Mouse (Mus musculus) embryo, embryonic 11.5 days (tissue): ENCODE measurements around the gene Rnf26.
"Not testable (repeated sequence)": the region's sequence is repeated elsewhere in the genome, so short reads cannot be mapped to it uniquely, and the experiment has no call there.

Experiments
- DNase-seq: peaks from one replicate; pipeline ENCODE4 v3.0.0-alpha.2; 2012; ENCODE audit warnings: low read depth, low spot score

Gene Rnf26

DNA sequence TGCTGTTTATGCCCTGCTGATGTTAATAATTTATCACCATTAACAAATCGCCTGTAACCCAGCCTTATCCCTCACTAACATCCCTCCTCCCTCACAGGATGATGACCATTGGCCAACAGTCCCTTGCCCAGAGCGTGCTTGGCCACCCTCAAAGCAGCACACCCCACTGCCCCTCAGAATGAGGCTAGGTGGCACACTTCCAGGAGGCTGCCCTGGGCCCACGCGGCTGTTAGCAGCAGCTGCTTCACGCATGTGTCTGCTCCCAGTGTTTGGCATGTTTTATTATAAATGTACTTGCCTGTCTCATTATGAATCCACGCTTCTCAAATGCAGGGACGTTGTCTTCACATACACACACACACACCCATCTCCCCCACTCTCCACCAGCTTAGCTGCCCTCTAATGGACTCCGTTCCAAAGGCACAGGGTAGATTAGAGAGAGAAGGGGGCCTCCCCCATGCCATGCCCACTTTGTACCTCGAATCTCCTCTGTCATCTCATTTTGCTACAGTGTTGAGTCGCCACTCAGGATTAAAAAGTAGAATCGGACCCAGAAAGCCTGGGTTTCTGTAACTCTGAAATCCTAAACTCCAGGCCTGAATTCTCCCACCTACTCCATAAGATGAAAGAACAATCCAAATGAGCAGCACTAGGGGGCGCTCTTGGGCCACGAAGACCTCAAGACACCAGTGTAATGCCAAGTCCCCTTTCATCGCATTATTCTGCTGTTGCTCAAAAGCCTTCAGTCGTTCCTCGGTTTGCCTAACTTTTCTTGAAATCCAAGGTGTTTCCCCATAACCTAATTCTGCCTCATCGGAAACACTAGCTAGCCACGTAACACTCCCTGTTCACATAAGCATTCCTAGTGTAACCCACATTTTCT, 12.5 kb upstream of the Rnf26 start:
- DNase-seq = peak; percentile 84

DNA sequence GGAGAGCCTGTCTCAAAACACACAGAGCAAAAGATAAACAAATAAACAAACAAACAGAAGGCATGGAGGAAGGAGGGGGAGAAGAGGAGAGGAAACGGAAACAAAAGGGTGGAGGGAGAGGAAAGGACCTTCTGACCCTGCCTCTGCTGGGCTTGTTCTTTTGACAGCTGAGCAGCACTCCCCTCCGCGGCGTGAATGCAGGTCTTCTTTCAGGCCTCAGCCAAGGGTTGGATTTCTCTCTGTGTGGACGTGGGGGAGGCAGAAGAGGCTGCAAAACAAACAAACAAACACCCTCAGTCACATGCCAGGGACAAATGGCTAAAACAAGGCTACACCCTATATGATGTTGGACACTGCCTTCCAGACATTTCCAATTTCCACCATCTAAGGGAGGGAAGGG, 11.7 kb upstream of the Rnf26 start:
- DNase-seq = no peak

DNA sequence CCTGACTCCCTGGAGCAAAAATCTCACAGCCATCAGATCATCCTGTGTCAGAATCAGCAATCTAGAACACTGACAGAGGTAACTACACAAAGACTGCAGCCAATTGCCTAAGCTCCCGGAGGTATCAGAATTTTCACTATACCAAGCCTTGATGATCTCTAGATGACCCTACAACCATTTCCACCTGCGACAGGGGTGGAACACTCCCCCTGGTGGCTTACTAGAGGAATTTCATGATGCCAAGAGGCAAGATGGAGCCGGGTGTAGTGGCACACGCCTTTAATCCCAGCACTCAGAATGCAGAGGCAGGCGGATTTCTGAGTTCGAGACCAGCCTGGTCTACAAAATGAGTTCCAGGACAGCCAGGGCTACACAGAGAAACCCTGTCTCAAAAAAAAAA, 11.0 kb upstream of the Rnf26 start:
- DNase-seq = no peak

DNA sequence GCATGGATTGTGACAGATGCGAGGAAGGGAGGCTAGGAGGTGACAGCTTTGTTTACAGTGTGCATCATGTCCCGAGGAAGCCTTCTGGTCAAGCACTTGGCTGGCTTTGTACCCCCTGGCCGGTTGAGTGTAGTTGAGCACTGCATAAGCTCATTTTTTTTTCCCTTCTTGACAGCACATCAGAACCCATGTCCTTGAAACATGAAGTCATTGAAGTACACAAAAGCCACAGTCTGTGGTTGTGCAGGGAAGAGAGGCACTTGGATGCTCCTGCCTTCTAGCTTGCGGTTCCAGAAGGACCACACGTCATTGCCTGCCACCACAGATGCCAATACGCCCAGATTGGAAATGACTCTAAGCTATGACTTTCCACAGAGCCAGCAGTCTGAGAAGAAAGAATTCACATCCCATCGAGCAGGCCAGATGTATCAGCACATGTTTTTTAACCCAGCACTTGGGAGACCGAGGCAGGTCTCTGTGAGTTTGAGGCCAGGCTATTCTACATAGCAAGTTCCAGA, 6.7 kb upstream of the Rnf26 start:
- no peak for DNase-seq

DNA sequence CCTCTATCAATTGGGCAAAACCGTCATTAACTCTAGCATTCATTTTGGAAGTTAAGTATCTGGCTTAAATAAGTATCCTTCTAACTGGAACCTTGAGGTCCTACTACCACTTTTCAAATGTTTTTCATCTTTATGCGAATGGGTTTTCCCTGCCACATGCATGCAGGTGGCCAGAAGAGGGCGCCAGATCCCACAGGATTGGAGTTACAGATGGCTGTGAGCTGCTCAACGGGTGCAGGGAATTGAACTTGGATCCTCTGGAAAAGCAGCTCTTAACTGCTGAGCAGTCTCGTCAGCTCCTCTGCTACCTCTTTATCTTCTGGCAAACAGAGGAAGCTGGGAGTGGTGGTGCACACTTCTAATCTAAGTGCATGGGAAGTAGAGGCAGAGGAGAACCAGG, 5.7 kb upstream of the Rnf26 start:
- DNase-seq = no peak

DNA sequence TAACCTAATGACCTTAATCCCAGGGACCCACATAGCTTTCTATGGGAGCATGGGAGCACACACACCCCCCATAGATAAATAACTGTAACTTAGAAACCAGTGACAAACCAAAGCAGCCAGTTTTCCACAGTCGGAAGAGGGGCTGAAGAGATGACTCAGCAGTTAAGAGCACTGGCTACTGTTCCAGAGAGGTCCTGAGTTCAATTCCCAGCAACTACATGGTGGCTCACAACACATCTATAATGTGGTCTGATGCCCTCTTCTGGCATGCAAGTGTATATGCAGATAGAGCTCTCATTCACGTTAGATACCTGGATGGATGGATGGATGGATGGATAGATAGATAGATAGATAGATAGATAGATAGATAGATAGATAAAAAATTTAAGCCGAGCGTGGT, 2.9 kb upstream of the Rnf26 start:
- DNase-seq = no peak

DNA sequence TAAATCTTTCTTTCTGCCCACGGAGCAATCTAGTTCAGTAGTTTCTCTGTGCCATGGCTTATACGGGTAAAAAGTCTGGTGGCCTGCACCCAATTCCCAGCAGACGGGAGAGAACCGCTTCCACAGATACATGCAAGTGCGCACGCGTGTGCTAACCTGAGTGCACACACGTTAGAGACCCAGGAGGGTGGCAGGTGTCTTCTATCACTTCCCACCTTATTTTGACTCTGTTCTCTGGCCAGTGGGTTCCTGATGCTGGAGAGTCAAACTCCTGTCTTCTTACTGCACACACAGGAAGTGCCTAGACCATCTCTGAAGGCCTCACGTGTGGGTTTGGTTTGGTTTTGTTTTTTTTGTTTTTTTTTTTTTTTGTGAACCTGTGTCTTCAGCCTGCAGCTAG, 2.3 kb upstream of the Rnf26 start:
- DNase-seq = no peak

DNA sequence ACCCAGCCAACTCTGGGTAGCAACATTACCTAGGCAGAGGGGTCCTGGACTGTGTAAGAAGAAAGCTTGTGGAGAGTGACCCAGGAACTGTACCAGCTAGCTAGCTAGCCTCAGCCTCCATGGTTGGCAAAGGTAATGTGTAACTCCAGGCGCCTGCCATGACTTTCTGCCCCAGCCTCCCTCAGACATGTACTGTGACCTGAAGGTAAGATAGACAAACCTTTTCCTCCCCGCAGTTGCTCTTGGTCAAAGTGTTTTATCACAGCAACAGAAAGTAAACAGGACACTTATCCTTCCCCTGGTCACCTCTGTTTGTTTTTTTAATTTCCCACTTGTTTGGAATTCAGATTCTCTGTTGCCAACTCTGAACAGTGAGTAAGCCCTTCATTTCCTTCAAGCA, 1.1 kb upstream of the Rnf26 start:
- DNase-seq = no peak

DNA sequence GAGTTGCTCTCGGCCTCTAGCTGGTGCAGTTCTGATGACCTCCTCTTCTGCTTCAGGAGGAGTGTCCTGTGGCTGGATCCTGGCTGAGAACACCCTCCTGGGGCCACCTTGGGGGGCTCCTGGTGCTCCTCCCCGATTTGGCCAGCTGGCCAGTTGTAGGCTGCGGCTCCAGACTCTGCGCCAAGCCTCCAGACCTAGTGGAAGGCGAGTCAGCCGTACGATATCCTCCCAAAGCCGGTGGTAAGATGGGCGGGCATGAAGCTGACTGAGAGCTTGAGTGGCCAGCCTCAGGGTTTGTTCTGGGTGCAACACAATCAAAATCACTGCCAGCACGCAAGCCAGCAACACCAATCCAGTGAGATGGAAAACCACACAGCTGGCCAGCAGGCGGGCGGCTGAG, 1.4 kb downstream of the Rnf26 start:
- DNase-seq = not testable (repeated sequence)

DNA sequence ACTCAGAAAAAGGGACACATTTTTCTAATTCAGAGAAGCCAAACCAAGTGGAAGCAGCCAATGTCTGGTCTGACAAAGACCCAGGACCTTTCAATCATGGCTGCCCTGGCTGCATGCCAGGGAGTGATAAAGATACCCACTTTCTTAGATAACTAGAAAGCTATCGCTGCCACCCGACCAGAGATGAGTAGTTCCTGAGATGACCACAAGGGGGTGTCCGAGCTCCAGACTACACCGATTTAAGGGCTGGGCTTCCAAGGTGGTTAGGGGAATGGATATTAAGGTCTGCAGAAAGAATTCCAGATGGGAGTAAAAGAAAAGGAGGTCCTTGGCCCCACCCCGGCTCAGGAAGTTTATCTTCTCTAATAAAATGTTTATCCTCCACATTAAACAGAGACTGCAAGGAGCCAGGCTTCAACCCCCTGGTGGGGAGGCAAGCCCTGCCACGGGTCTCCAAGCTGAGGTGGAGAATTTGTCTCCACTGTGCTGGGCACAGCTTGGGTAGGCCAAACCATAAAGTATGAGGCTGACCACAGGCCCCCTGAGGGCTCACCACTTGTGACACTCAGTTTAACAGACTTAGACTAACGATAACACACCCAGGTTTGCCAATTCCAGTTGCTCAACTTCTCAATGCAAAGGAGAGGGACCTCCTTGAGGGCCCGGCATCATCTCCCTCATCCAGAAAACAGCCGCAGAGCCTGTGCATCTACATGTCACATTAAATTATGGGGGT, 3.8 kb downstream of the Rnf26 start:
- DNase-seq = no peak

DNA sequence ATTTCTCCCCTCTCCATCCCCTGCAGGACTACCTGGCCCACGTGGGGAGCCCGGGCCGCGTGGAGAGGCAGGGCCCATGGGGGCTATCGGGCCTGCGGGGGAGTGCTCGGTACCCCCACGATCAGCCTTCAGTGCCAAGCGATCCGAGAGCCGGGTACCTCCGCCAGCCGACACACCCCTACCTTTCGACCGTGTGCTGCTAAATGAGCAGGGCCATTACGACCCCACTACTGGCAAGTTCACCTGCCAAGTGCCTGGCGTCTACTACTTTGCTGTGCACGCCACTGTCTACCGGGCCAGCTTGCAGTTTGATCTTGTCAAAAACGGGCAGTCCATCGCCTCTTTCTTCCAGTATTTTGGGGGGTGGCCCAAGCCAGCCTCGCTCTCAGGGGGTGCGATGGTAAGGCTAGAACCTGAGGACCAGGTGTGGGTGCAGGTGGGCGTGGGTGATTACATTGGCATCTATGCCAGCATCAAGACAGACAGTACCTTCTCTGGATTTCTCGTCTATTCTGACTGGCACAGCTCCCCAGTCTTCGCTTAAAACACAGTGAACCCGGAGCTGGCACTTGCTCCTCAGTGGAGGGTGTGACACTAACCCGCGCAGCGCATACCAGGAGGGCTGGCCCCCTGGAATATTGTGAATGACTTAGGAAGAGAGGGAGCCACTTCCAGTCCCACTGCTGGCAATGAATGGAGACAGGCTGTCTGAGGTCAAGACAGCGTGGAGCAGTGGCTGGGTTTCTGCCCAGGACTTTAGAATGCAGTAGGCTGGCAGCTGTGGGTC, 4.9 kb downstream of the Rnf26 start:
- no peak for DNase-seq

DNA sequence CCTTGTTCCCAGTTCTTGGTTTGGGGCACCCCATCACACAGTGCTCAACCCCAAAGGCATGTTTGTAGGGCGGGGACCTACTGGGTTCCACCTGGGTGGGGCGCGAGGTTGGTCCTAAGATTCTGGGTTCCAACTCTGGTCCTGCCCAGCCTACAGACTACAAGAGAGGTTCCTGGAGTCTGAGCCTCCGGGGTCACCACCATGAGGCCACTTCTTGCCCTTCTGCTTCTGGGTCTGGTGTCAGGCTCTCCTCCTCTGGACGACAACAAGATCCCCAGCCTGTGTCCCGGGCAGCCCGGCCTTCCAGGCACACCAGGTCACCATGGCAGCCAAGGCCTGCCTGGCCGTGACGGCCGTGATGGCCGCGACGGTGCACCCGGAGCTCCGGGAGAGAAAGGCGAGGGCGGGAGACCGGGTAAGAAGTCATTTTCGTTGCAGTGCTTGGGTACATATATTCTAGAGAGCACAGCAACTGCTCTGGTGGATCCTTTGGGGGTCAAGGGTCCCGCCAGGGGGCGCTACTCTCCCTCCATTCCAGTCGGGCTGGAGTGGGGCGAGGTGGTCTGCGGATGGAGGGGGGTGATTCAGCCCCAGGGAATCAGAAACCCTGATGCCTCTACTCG, 5.6 kb downstream of the Rnf26 start:
- no peak for DNase-seq

DNA sequence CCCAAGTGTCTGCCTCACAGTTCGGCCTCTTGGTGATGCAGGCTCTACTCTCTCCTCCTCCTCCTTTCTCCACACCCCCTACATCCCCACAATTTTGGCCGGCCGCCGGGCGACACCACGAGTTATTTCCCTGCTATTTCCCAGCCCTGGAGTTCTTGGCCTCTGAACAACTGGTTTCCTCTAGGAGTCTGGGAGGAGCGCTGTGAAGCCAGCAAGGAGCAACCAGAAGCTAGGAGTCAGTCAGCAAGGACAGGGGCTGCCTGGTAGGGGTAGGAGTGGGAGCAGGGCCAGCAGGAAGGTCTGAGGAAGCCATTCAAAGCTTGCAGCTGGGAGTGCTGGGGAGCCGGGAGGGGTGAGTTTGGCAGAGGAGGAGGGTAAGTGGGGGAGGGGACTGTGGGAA, 6.2 kb downstream of the Rnf26 start, which contains the start of gene C1qtnf5:
Gene C1qtnf5 (plus strand): TSS at position 136 of the 400 bp plus-strand sequence.
- no peak for DNase-seq

DNA sequence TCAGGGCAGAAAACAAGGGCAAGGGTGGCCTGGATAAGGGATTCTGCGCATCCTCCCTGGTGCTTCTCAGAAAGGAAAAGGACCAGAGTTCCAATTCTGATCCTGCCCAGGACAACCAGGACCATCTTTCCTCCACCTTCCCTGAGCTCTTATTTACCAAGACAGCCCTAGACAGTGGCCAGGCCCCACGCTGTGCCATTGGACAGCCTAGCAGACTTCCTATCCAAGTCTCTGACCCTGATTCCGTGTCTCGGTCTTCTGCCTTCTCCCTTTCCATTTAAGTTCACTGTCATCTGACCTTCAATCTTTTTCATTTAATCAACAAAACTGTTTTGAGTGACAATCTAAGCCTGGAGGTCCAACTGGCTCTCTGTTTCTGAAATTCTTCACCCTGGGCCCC, 6.7 kb downstream of the Rnf26 start:
- DNase-seq = no peak

DNA sequence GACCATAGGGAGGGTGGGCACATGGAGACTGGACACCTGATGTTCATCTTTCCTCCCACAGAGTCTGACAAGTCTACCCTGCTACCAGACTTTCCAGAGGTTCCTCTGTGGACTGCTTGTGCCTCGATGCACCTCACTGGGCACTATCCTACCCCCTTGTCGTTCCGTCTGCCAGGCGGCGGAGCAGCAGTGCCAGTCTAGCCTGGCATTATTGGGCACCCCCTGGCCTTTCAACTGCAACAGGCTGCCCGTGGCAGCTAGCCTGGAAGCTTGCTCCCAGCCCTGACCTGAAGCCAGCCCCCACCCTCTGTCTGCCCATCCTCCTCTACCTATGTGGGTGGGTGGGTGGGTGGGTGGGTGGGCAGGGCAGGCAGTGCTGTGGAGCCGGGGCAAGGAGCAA, 7.1 kb downstream of the Rnf26 start:
- DNase-seq = no peak

DNA sequence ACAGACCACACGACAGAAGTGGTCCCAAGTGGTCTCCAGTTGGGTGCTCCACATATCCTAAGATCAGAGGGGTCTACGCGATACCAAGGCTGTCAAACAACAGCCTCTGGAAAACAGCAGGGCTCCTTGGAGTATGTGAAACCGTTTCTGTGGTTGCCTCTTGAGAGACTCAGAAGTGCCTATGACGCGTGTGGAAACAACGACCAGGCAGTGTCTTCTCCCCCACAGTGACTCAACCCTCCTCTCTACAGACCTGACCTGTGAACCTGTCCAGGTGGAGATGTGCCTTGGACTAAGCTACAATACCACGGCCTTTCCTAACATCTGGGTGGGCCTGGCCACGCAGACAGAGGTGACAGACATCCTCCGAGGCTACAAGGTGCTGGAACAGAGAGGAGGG, 7.5 kb downstream of the Rnf26 start:
- DNase-seq = no peak

DNA sequence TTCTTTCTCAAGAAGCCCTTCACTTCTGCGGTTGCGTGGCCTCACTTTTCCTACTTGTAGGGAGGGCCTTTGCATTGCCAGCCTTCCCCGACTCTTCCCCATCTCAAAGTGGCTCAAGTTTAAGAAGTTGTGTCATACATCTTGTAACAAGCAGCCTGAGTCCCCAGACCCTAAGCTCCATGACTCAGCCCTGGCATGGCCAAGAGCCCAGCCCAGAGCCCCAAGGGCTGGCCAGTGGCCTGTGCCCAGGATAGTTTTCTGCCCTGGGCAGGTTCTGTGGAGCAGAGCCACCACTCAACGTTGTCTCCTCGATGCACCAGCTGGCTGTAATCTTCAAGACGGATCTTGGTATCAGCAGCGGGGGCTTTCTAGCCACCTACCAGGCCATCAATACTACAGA, 8.4 kb downstream of the Rnf26 start:
- no peak for DNase-seq

DNA sequence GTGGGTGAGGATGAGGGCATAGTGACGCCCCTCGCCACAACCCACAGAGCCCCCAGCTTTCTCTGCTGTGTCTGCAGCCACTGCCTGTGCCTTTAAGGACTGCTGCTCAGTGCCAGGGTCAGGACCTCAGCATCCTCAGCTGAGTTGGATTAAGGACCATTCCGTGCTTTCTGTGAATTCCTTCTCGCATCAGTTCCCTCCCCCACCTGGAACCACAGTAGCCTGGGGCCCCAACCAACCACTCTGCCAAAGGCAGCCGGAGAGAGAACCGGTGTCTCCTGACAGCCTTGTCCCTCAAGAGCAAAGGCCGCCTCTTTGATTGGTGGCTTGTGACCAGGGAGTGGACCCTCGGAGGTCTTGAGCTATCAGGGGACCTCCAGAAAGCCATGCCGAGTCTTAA, 11.8 kb downstream of the Rnf26 start, which contains the start of gene Mfrp:
Gene Mfrp (plus strand): TSS at position 240 of the 400 bp plus-strand sequence.
- DNase-seq = no peak

DNA sequence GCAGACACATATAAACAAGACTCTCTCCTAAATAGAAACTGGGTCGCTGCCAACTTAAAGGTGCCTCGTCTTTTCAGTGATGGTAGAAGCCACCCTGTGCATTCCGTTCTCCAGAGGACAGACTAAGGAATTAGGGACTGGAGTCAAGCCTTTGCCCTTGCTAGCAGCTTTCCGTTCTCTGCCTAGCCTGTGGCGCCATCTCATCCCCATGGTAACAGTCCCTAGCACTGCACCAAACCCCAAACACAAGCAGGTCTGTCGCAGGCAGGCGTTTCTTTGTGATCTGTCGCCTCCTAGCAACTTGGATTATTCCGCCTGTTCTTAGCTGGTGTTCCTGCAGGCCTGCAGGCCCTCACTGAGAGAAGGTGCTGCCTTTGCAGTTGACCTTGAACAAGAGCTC, 16.8 kb downstream of the Rnf26 start:
- no peak for DNase-seq

DNA sequence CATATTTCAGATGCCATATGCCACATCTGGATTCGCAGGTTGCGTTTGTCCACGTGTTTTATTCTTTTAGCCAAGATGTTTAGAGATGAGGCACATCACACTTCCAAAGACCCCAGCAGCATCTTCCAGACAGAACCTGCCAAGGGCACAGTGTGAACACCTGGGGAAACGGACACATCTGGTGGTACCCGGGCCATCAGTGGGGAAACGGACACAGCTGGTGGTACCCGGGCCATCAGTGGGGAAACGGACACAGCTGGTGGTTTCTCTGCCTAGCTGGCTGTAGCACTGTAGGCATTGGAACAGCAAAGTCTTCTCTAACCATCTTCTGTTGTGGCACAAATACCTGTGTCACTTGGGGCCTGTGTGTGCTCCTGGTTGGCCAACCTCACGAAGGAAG, 17.5 kb downstream of the Rnf26 start:
- no peak for DNase-seq

DNA sequence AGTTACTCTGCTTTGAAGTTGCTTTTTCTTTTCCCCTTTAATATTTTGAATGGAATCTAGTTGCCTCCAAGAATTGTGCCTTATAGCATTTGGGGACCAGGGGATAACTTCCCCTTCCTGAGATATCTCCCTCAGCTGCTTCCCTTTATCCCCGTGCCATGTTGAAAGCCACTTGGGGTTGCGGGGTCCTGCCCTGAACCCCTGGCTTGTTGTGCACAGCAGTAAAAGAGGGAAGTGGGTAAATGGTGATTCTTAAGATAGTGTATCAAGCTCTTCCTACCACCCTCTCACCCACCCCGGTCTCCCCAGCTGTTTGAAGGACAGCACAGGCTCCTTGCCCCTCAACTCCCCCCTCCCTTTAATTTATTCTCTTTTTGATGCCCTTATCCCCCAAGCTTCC, 18.6 kb downstream of the Rnf26 start:
- no peak for DNase-seq
